Mouse (Mus musculus): ENCODE results near the gene Ttc9c. TPM values are rescaled to one million over a fixed set of nuclear protein-coding genes. Genes with fewer than 3 reads are reported as not detected.

Gene Ttc9c
- polyA plus RNA-seq, 2 experiments, result 16.9 to 17.1 TPM

GRCm38 (mm10) chr19:8831262-8831661 lies 12.1 kb upstream of the Ttc9c start:
- Histone ChIP-seq H3K4me3 (ENCODE audit: insufficient read depth in 1 of 2, low read depth in 2 of 2, low read length in 2 of 2) (no peak overlapping the region), H3K9me3 (ENCODE audit: control insufficient read depth, low read length) (no peaks in the 10 kb centered on the region), H3K36me3 (replicated peaks; ENCODE audit: control insufficient read depth, insufficient read depth, low read depth) (peaks cover 88% of the 10 kb centered on the region), H3K27me3 (ENCODE audit: control insufficient read depth, insufficient read depth, low read length) (no peaks in the 10 kb centered on the region), H3K4me2 (ENCODE audit: low read depth) (no peak overlapping the region), H3K4me1 (replicated peaks; ENCODE audit: control insufficient read depth in 2 of 2, insufficient read depth in 2 of 2, low read length in 1 of 2) (no peaks in the 10 kb centered on the region), H3K27ac (no peak overlapping the region), H3K9ac (replicated peaks) (no peak overlapping the region)
- TF ChIP-seq CTCF (IDR thresholded peaks at IDR 0.05; ENCODE audit: low read depth) (no peak), EP300 (IDR thresholded peaks at IDR 0.05; ENCODE audit: low read depth) (no peak)
- DNase-seq (ENCODE audit: low read depth in 3 of 3, low spot score in 3 of 3) (no peak), ATAC-seq (ENCODE audit: insufficient read depth) (no peak)
- 88% methylated on average over 11 of the region's 11 CpGs for WGBS (ENCODE audit: insufficient replicate concordance)

- no peak overlapping the region for H3K4me3 ChIP-seq (ENCODE audit: insufficient read depth in 1 of 2, low read depth in 2 of 2, low read length in 2 of 2)
- H3K27ac ChIP-seq, result no peak overlapping the region
- ATAC-seq (ENCODE audit: insufficient read depth) (no peak), DNase-seq (ENCODE audit: low read depth in 3 of 3, low spot score in 3 of 3) (no peak)
- TF ChIP-seq CTCF (IDR thresholded peaks at IDR 0.05; ENCODE audit: low read depth) (no peak), EP300 (IDR thresholded peaks at IDR 0.05; ENCODE audit: low read depth) (no peak)
- no peaks in the 10 kb centered on the region for H3K27me3 ChIP-seq (ENCODE audit: control insufficient read depth, insufficient read depth, low read length)
- H3K9ac ChIP-seq (replicated peaks), result no peak overlapping the region
- 94% methylated on average over 8 of the region's 8 CpGs for WGBS (ENCODE audit: insufficient replicate concordance)
- no peak overlapping the region for H3K4me2 ChIP-seq (ENCODE audit: low read depth)
- no peaks in the 10 kb centered on the region for H3K4me1 ChIP-seq (replicated peaks; ENCODE audit: control insufficient read depth in 2 of 2, insufficient read depth in 2 of 2, low read length in 1 of 2)
- H3K36me3 ChIP-seq (replicated peaks; ENCODE audit: control insufficient read depth, insufficient read depth, low read depth), result peaks cover 93% of the 10 kb centered on the region
- no peaks in the 10 kb centered on the region for H3K9me3 ChIP-seq (ENCODE audit: control insufficient read depth, low read length)
Measured at GRCm38 (mm10) chr19:8830664-8831063, 11.5 kb upstream of the Ttc9c start.

GRCm38 (mm10) chr19:8829660-8830059 lies 10.5 kb upstream of the Ttc9c start, which contains the start of gene AC129217.1:
AC129217.1 (plus strand) TSS chr19:8829773.
- TF ChIP-seq EP300 (IDR thresholded peaks at IDR 0.05; ENCODE audit: low read depth), result no peak
- no peak for TF ChIP-seq CTCF (IDR thresholded peaks at IDR 0.05; ENCODE audit: low read depth)
- Histone ChIP-seq H3K27me3 (ENCODE audit: control insufficient read depth, insufficient read depth, low read length) (no peaks in the 10 kb centered on the region), H3K4me3 (ENCODE audit: insufficient read depth in 1 of 2, low read depth in 2 of 2, low read length in 2 of 2) (no peak within 1 kb of the TSS)

GRCm38 (mm10) chr19:8822696-8823095 lies 3.6 kb upstream of the Ttc9c start:
- ATAC-seq (ENCODE audit: insufficient read depth), result no peak
- Histone ChIP-seq H3K27me3 (ENCODE audit: control insufficient read depth, insufficient read depth, low read length) (no peaks in the 10 kb centered on the region), H3K4me2 (ENCODE audit: low read depth) (peak overlapping the region; percentile 91), H3K27ac (no peak overlapping the region), H3K4me1 (replicated peaks; ENCODE audit: control insufficient read depth in 2 of 2, insufficient read depth in 2 of 2, low read length in 1 of 2) (peaks cover 8 to 14% of the 10 kb centered on the region in 2 experiments), H3K9me3 (ENCODE audit: control insufficient read depth, low read length) (no peaks in the 10 kb centered on the region), H3K9ac (replicated peaks) (peak overlapping the region; percentile 20; the same call in 1 of the 2 replicates), H3K4me3 (ENCODE audit: insufficient read depth in 1 of 2, low read depth in 2 of 2, low read length in 2 of 2) (peak overlapping the region; percentile 15 to 96), H3K36me3 (replicated peaks; ENCODE audit: control insufficient read depth, insufficient read depth, low read depth) (peaks cover 62% of the 10 kb centered on the region)
- WGBS (ENCODE audit: insufficient replicate concordance), result 86% methylated on average over 8 of the region's 8 CpGs
- no peak for TF ChIP-seq EP300 (IDR thresholded peaks at IDR 0.05; ENCODE audit: low read depth)
- no peak for TF ChIP-seq CTCF (IDR thresholded peaks at IDR 0.05; ENCODE audit: low read depth)
- DNase-seq (ENCODE audit: low read depth in 3 of 3, low spot score in 3 of 3), result no peak

More at GRCm38 (mm10) chr19:8829660-8830059, 10.5 kb upstream of the Ttc9c start, which contains the start of gene AC129217.1:
- ATAC-seq (ENCODE audit: insufficient read depth) (no peak), DNase-seq (ENCODE audit: low read depth in 3 of 3, low spot score in 3 of 3) (no peak)
- no peak within 1 kb of the TSS for H3K9ac ChIP-seq (replicated peaks)
- peaks cover 100% of the 10 kb centered on the region for H3K36me3 ChIP-seq (replicated peaks; ENCODE audit: control insufficient read depth, insufficient read depth, low read depth)
- H3K4me2 ChIP-seq (ENCODE audit: low read depth), result no peak within 1 kb of the TSS; the same call in 1 of the 2 replicates
- no peak within 1 kb of the TSS for H3K27ac ChIP-seq
- WGBS (ENCODE audit: insufficient replicate concordance), result 62% methylated on average over 8 of the region's 8 CpGs
- H3K9me3 ChIP-seq (ENCODE audit: control insufficient read depth, low read length), result no peaks in the 10 kb centered on the region
- H3K4me1 ChIP-seq (replicated peaks; ENCODE audit: control insufficient read depth in 2 of 2, insufficient read depth in 2 of 2, low read length in 1 of 2), result no peaks in the 10 kb centered on the region

GRCm38 (mm10) chr19:8821146-8821545 lies 2.0 kb upstream of the Ttc9c start:
- H3K9ac ChIP-seq (replicated peaks), result peak overlapping the region; percentile 98
- H3K4me3 ChIP-seq (ENCODE audit: insufficient read depth in 1 of 2, low read depth in 2 of 2, low read length in 2 of 2), result peak overlapping the region; percentile 90 to 96
- H3K36me3 ChIP-seq (replicated peaks; ENCODE audit: control insufficient read depth, insufficient read depth, low read depth), result peaks cover 51% of the 10 kb centered on the region
- WGBS (ENCODE audit: insufficient replicate concordance), result under 1% methylated on average over 7 of the region's 7 CpGs
- peak overlapping the region; percentile 86 for H3K27ac ChIP-seq
- peak overlapping the region; percentile 91 for H3K4me2 ChIP-seq (ENCODE audit: low read depth)
- no peaks in the 10 kb centered on the region for H3K9me3 ChIP-seq (ENCODE audit: control insufficient read depth, low read length)
- DNase-seq (ENCODE audit: low read depth in 3 of 3, low spot score in 3 of 3) (no peak), ATAC-seq (ENCODE audit: insufficient read depth) (no peak)
- H3K4me1 ChIP-seq (replicated peaks; ENCODE audit: control insufficient read depth in 2 of 2, insufficient read depth in 2 of 2, low read length in 1 of 2), result peaks cover 9 to 25% of the 10 kb centered on the region in 2 experiments
- no peaks in the 10 kb centered on the region for H3K27me3 ChIP-seq (ENCODE audit: control insufficient read depth, insufficient read depth, low read length)
- TF ChIP-seq CTCF (IDR thresholded peaks at IDR 0.05; ENCODE audit: low read depth), result no peak
- TF ChIP-seq EP300 (IDR thresholded peaks at IDR 0.05; ENCODE audit: low read depth), result no peak
